Mouse (Mus musculus) stomach, postnatal 0 days (tissue): Measurements from ENCODE around the gene Clrn3.

Experiments used
- CTCF ChIP-seq: IDR thresholded peaks from 2 replicates; pipeline ENCODE4 v1.5.1; 2016; ENCODE audit warnings: antibody characterized with exemption, low read depth, mild to moderate bottlenecking, moderate library complexity
- EP300 ChIP-seq: optimal IDR thresholded peaks from 2 replicates; pipeline ENCODE3; 2016; ENCODE audit warnings: antibody characterized with exemption

DNA sequence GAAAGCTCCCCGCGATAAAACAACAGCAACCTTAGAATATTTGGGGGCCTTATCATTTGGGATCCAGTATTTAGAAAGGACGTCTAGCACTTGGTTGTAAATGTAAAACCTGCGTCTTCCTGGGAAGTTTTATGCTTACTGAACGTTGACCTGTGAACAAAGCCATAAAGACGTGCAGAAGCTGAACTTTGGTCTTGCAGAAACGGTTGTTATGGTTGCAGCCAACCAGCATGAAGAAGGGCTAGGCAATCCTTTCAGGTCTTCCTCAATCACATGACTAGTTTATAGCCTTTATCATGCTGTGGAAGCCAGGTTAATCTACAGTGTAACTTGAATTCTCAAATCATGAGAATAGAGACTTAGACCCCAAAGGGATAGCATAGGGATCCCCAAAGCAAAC lies at the start of gene Clrn3:
- TF ChIP-seq CTCF (no peak), EP300 (no peak)
